Mouse (Mus musculus): ENCODE measurements around the gene Ccr1. TPM values are rescaled to one million over a fixed set of nuclear protein-coding genes. Genes with fewer than 3 reads are reported as not detected.

Gene Ccr1
- polyA plus RNA-seq, 1 experiment from 2014 or later, result 0.73 TPM

- ATAC-seq, result no peak
- Histone ChIP-seq H3K4me1 (ENCODE audit: control insufficient read depth, insufficient read depth, low read length) (no peaks in the 10 kb centered on the region), H3K4me2 (ENCODE audit: low read length) (no peak overlapping the region), H3K4me3 (ENCODE audit: low read depth, low read length) (no peak overlapping the region), H3K27ac (ENCODE audit: low read length) (no peak overlapping the region), H3K27me3 (ENCODE audit: control insufficient read depth, insufficient read depth, low read depth, low read length) (no peaks in the 10 kb centered on the region), H3K9me3 (replicated peaks; ENCODE audit: control insufficient read depth, low read length, poor library complexity, severe bottlenecking) (no peaks in the 10 kb centered on the region), H3K36me3 (ENCODE audit: control insufficient read depth, insufficient read depth, low read length) (no peaks in the 10 kb centered on the region), H3K9ac (ENCODE audit: low read depth, low read length) (no peak overlapping the region)
- 79% methylated on average over 3 of the region's 3 CpGs for WGBS
Measured at GRCm38 (mm10) chr9:123964776-123965175, 3.7 kb downstream of the Ccr1 start.

GRCm38 (mm10) chr9:123960161-123960560 lies 8.3 kb downstream of the Ccr1 start:
- Histone ChIP-seq H3K36me3 (ENCODE audit: control insufficient read depth, insufficient read depth, low read length) (no peaks in the 10 kb centered on the region), H3K27ac (ENCODE audit: low read length) (no peak overlapping the region), H3K27me3 (ENCODE audit: control insufficient read depth, insufficient read depth, low read depth, low read length) (no peaks in the 10 kb centered on the region), H3K9ac (ENCODE audit: low read depth, low read length) (no peak overlapping the region), H3K4me1 (ENCODE audit: control insufficient read depth, insufficient read depth, low read length) (no peaks in the 10 kb centered on the region), H3K9me3 (replicated peaks; ENCODE audit: control insufficient read depth, low read length, poor library complexity, severe bottlenecking) (no peaks in the 10 kb centered on the region), H3K4me2 (ENCODE audit: low read length) (no peak overlapping the region), H3K4me3 (ENCODE audit: low read depth, low read length) (no peak overlapping the region)
- WGBS, result 80% methylated on average over 1 of the region's 1 CpGs
- no peak for ATAC-seq

- ATAC-seq, result no peak
- WGBS, result 78% methylated on average over 3 of the region's 3 CpGs
- no peak overlapping the region for H3K9ac ChIP-seq (ENCODE audit: low read depth, low read length)
- H3K36me3 ChIP-seq (ENCODE audit: control insufficient read depth, insufficient read depth, low read length), result no peaks in the 10 kb centered on the region
- H3K4me1 ChIP-seq (ENCODE audit: control insufficient read depth, insufficient read depth, low read length), result no peaks in the 10 kb centered on the region
- no peaks in the 10 kb centered on the region for H3K9me3 ChIP-seq (replicated peaks; ENCODE audit: control insufficient read depth, low read length, poor library complexity, severe bottlenecking)
- H3K4me2 ChIP-seq (ENCODE audit: low read length), result no peak overlapping the region
- no peak overlapping the region for H3K4me3 ChIP-seq (ENCODE audit: low read depth, low read length)
- no peaks in the 10 kb centered on the region for H3K27me3 ChIP-seq (ENCODE audit: control insufficient read depth, insufficient read depth, low read depth, low read length)
- H3K27ac ChIP-seq (ENCODE audit: low read length), result no peak overlapping the region
Measured at GRCm38 (mm10) chr9:123957911-123958413, 10.5 kb downstream of the Ccr1 start.

GRCm38 (mm10) chr9:123956892-123957291 lies 11.6 kb downstream of the Ccr1 start:
- Histone ChIP-seq H3K9ac (ENCODE audit: low read depth, low read length) (no peak overlapping the region), H3K4me3 (ENCODE audit: low read depth, low read length) (no peak overlapping the region), H3K4me2 (ENCODE audit: low read length) (no peak overlapping the region), H3K9me3 (replicated peaks; ENCODE audit: control insufficient read depth, low read length, poor library complexity, severe bottlenecking) (no peaks in the 10 kb centered on the region), H3K27me3 (ENCODE audit: control insufficient read depth, insufficient read depth, low read depth, low read length) (no peaks in the 10 kb centered on the region), H3K36me3 (ENCODE audit: control insufficient read depth, insufficient read depth, low read length) (no peaks in the 10 kb centered on the region), H3K4me1 (ENCODE audit: control insufficient read depth, insufficient read depth, low read length) (no peaks in the 10 kb centered on the region), H3K27ac (ENCODE audit: low read length) (no peak overlapping the region)
- 75% methylated on average over 1 of the region's 1 CpGs for WGBS
- ATAC-seq, result no peak

- ATAC-seq, result no peak
- 82% methylated on average over 2 of the region's 2 CpGs for WGBS
- H3K9ac ChIP-seq (ENCODE audit: low read depth, low read length), result no peak overlapping the region
- no peaks in the 10 kb centered on the region for H3K9me3 ChIP-seq (replicated peaks; ENCODE audit: control insufficient read depth, low read length, poor library complexity, severe bottlenecking)
- no peak overlapping the region for H3K4me2 ChIP-seq (ENCODE audit: low read length)
- no peak overlapping the region for H3K27ac ChIP-seq (ENCODE audit: low read length)
- no peaks in the 10 kb centered on the region for H3K4me1 ChIP-seq (ENCODE audit: control insufficient read depth, insufficient read depth, low read length)
- no peak overlapping the region for H3K4me3 ChIP-seq (ENCODE audit: low read depth, low read length)
- no peaks in the 10 kb centered on the region for H3K36me3 ChIP-seq (ENCODE audit: control insufficient read depth, insufficient read depth, low read length)
- no peaks in the 10 kb centered on the region for H3K27me3 ChIP-seq (ENCODE audit: control insufficient read depth, insufficient read depth, low read depth, low read length)
Measured at GRCm38 (mm10) chr9:123953551-123953950, 14.9 kb downstream of the Ccr1 start.

GRCm38 (mm10) chr9:123951176-123951575 lies 17.3 kb downstream of the Ccr1 start:
- ATAC-seq, result no peak
- no peaks in the 10 kb centered on the region for H3K36me3 ChIP-seq (ENCODE audit: control insufficient read depth, insufficient read depth, low read length)
- WGBS, result 92% methylated on average over 1 of the region's 1 CpGs
- no peaks in the 10 kb centered on the region for H3K9me3 ChIP-seq (replicated peaks; ENCODE audit: control insufficient read depth, low read length, poor library complexity, severe bottlenecking)
- H3K4me3 ChIP-seq (ENCODE audit: low read depth, low read length), result no peak overlapping the region
- H3K4me1 ChIP-seq (ENCODE audit: control insufficient read depth, insufficient read depth, low read length), result no peaks in the 10 kb centered on the region
- H3K27me3 ChIP-seq (ENCODE audit: control insufficient read depth, insufficient read depth, low read depth, low read length), result no peaks in the 10 kb centered on the region
- no peak overlapping the region for H3K9ac ChIP-seq (ENCODE audit: low read depth, low read length)
- H3K4me2 ChIP-seq (ENCODE audit: low read length), result no peak overlapping the region
- H3K27ac ChIP-seq (ENCODE audit: low read length), result no peak overlapping the region

- H3K4me3 ChIP-seq (ENCODE audit: low read depth, low read length), result no peak overlapping the region
- no peaks in the 10 kb centered on the region for H3K4me1 ChIP-seq (ENCODE audit: control insufficient read depth, insufficient read depth, low read length)
- no peaks in the 10 kb centered on the region for H3K9me3 ChIP-seq (replicated peaks; ENCODE audit: control insufficient read depth, low read length, poor library complexity, severe bottlenecking)
- ATAC-seq, result no peak
- H3K27ac ChIP-seq (ENCODE audit: low read length), result no peak overlapping the region
- H3K4me2 ChIP-seq (ENCODE audit: low read length), result no peak overlapping the region
- no peak overlapping the region for H3K9ac ChIP-seq (ENCODE audit: low read depth, low read length)
- 94% methylated on average over 2 of the region's 2 CpGs for WGBS
- H3K27me3 ChIP-seq (ENCODE audit: control insufficient read depth, insufficient read depth, low read depth, low read length), result no peaks in the 10 kb centered on the region
- no peaks in the 10 kb centered on the region for H3K36me3 ChIP-seq (ENCODE audit: control insufficient read depth, insufficient read depth, low read length)
Measured at GRCm38 (mm10) chr9:123949432-123949831, 19.1 kb downstream of the Ccr1 start.

GRCm38 (mm10) chr9:123947815-123948214 lies 20.7 kb downstream of the Ccr1 start:
- H3K9ac ChIP-seq (ENCODE audit: low read depth, low read length), result no peak overlapping the region
- ATAC-seq, result no peak
- H3K27ac ChIP-seq (ENCODE audit: low read length), result no peak overlapping the region
- no peaks in the 10 kb centered on the region for H3K4me1 ChIP-seq (ENCODE audit: control insufficient read depth, insufficient read depth, low read length)
- no peak overlapping the region for H3K4me3 ChIP-seq (ENCODE audit: low read depth, low read length)
- H3K36me3 ChIP-seq (ENCODE audit: control insufficient read depth, insufficient read depth, low read length), result no peaks in the 10 kb centered on the region
- H3K9me3 ChIP-seq (replicated peaks; ENCODE audit: control insufficient read depth, low read length, poor library complexity, severe bottlenecking), result no peaks in the 10 kb centered on the region
- 58% methylated on average over 1 of the region's 1 CpGs for WGBS
- no peaks in the 10 kb centered on the region for H3K27me3 ChIP-seq (ENCODE audit: control insufficient read depth, insufficient read depth, low read depth, low read length)
- H3K4me2 ChIP-seq (ENCODE audit: low read length), result no peak overlapping the region

GRCm38 (mm10) chr9:123942025-123942424 lies 26.5 kb downstream of the Ccr1 start:
- 94% methylated on average over 3 of the region's 3 CpGs for WGBS
- no peak for ATAC-seq
- no peaks in the 10 kb centered on the region for H3K9me3 ChIP-seq (replicated peaks; ENCODE audit: control insufficient read depth, low read length, poor library complexity, severe bottlenecking)

More at GRCm38 (mm10) chr9:123942025-123942424, 26.5 kb downstream of the Ccr1 start:
- Histone ChIP-seq H3K4me1 (ENCODE audit: control insufficient read depth, insufficient read depth, low read length) (no peaks in the 10 kb centered on the region), H3K27ac (ENCODE audit: low read length) (no peak overlapping the region), H3K4me2 (ENCODE audit: low read length) (no peak overlapping the region), H3K27me3 (ENCODE audit: control insufficient read depth, insufficient read depth, low read depth, low read length) (no peaks in the 10 kb centered on the region), H3K9ac (ENCODE audit: low read depth, low read length) (no peak overlapping the region), H3K4me3 (ENCODE audit: low read depth, low read length) (no peak overlapping the region), H3K36me3 (ENCODE audit: control insufficient read depth, insufficient read depth, low read length) (no peaks in the 10 kb centered on the region)

All from midbrain, embryonic 16.5 days (tissue).